Mouse (Mus musculus) lung, embryonic 16.5 days (tissue): ENCODE measurements around the gene Hist2h2be. TPM values are rescaled to one million over a fixed set of nuclear protein-coding genes. Genes with fewer than 3 reads are reported as not detected.
A peak's percentile ranks its signal among the peaks of the same experiment; 100 is the strongest.
"Not testable (repeated sequence)": the region's sequence is repeated elsewhere in the genome, so short reads cannot be mapped to it uniquely, and the experiment has no call there.

Experiments used
- ATAC-seq: fragments of 200-750 bp; cut with Nextera tagmentation; 2 replicates; pipeline ENCODE4 v1.8.0; 2017; ENCODE audit warnings: low read depth, mild to moderate bottlenecking, moderate library complexity
- H3K27ac ChIP-seq: fragments of 300-500 bp; sonication (generic); 2 replicates; pipeline ENCODE4 v1.5.1; 2014; ENCODE audit warnings: mild to moderate bottlenecking, control low read depth, low read length
- H3K27me3 ChIP-seq: fragments of 300-500 bp; sonication (generic); 2 replicates; pipeline ENCODE4 v1.6.1; 2014; ENCODE audit warnings: low read depth, low read length, mixed read lengths; ENCODE audit not compliant: control insufficient read depth, insufficient read depth
- H3K36me3 ChIP-seq: fragments of 300-500 bp; sonication (generic); 2 replicates; pipeline ENCODE4 v1.6.1; 2014; ENCODE audit warnings: low read length; ENCODE audit not compliant: control insufficient read depth, insufficient read depth
- H3K4me1 ChIP-seq: fragments of 300-500 bp; sonication (generic); replicated peaks from 2 replicates; pipeline ENCODE4 v1.6.1; 2014; ENCODE audit warnings: low read length, mixed read lengths; ENCODE audit not compliant: control insufficient read depth, insufficient read depth
- H3K4me2 ChIP-seq: fragments of 300-500 bp; sonication (generic); 2 replicates; pipeline ENCODE4 v1.6.1; 2014; ENCODE audit warnings: low read depth, low read length, control low read depth
- H3K4me3 ChIP-seq: fragments of 300-500 bp; sonication (generic); 2 replicates; pipeline ENCODE4 v1.5.1; 2014; ENCODE audit warnings: mild to moderate bottlenecking, low read length, control low read depth
- H3K9ac ChIP-seq: fragments of 300-500 bp; sonication (generic); 2 replicates; pipeline ENCODE4 v1.6.1; 2014; ENCODE audit warnings: low read length, control low read depth
- H3K9me3 ChIP-seq: fragments of 300-500 bp; sonication (generic); 2 replicates; pipeline ENCODE4 v1.6.1; 2016; ENCODE audit warnings: low read length; ENCODE audit not compliant: control insufficient read depth
- WGBS: fragments of 180-500 bp; shearing (Covaris S2); extraction: QIAGEN DNeasy Blood & Tissue Kit; methylation state at CpG from one replicate; pipeline ENCODE4 v1.1.7; 2014; 5-methylcytosine and 5-hydroxymethylcytosine counted together
- polyA plus RNA-seq: library from polyadenylated mRNA; unstranded; fragments of >200 nt; fragmentation: Nextera tagmentation; extraction: Ambion mirVana; gene quantifications from 2 replicates; pipeline ENCODE4 v1.2.1, GENCODE M21; 2015

The Hist2h2be gene
- polyA plus RNA-seq, 1 experiment from 2014 or later, result 8.8 TPM

DNA sequence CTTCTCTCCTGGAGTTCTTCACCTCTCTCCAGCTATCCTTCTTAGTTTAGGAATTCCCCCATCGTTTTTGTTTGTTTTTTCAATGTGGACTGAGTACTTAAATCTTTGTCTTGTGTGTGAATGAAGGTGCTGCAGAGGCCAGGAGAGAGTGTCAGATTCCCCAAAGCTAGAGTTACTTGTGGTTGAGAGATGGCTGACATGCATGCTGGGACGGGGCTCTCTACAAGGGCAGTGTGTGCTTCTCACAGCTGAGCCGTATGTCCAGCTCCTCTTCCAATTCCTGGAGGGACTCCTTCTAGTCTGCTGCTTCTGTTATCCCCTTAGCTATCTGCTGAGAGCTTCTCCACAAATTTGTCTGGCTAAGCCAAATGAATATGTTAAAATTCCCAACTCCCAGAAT, 14.9 kb downstream of the Hist2h2be start:
- ATAC-seq, result no peak
- Histone ChIP-seq H3K9me3 (no peaks in the 10 kb centered on the region), H3K4me1 (peaks cover 20% of the 10 kb centered on the region), H3K27me3 (no peaks in the 10 kb centered on the region), H3K36me3 (no peaks in the 10 kb centered on the region), H3K4me3 (no peak overlapping the region), H3K4me2 (no peak overlapping the region), H3K27ac (no peak overlapping the region), H3K9ac (no peak overlapping the region)
- WGBS, result 26% methylated on average over 3 of the region's 3 CpGs

DNA sequence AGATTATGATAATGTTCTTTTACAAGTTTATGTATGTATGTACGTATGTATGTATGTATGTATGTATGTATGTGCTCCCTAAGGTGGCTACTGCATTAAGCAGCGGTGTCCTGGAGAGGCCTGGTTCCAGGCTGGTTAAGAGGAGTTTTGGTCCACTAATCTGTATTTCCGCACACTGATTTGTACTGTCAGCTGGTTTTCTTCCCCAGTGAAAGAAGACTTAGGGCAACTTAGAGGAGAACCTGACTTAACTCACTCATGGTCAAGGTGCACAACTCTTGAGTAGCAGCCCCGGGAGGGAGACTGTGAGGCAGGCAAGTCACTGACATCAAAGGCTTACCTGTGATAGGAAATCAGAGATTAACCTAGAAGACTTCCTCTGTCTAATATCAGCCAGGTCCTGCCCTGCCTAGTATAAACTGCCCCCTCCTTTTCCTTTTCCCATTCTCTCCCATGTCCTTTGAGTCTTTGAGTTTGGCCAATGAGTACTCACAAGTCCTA, 16.0 kb downstream of the Hist2h2be start:
- Histone ChIP-seq H3K36me3 (no peaks in the 10 kb centered on the region), H3K4me3 (peak overlapping the region; percentile 62), H3K4me2 (peak overlapping the region; percentile 68), H3K27me3 (no peaks in the 10 kb centered on the region), H3K9me3 (no peaks in the 10 kb centered on the region), H3K27ac (peak overlapping the region; percentile 84), H3K4me1 (peaks cover 23% of the 10 kb centered on the region), H3K9ac (peak overlapping the region; percentile 75)
- no peak for ATAC-seq
- WGBS, result 65% methylated on average over 4 of the region's 4 CpGs

DNA sequence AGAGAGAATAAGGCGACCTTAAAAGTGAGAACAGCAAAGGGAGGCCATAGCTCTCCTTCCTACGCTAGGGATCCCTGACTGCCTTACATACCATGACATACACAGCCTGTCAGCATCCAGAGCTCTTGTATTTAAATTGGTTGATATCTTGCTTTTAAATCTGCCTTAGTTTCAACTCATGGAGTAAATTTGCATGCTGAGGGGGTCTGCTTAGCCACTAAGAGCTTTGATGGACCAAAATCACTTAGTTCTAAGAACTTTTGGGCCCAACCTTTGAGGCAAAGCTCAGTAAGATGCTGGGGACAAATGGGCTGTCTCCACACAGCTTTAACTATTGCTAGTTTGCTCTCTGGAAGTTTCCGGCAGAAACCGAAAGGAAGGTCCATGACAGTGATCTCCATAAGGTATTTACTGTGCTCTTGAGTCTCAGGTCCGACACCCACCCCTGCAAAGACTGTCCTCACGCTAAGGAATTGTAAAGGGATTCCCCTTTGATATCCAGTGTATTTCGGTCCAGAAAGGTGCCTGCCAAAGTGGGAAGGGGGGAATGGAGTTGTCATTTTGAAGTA, 16.5 kb downstream of the Hist2h2be start:
- Histone ChIP-seq H3K36me3 (no peaks in the 10 kb centered on the region), H3K9ac (peak overlapping the region; percentile 75), H3K4me1 (peaks cover 23% of the 10 kb centered on the region), H3K27me3 (no peaks in the 10 kb centered on the region), H3K4me3 (peak overlapping the region; percentile 62), H3K4me2 (peak overlapping the region; percentile 68), H3K27ac (peak overlapping the region; percentile 84), H3K9me3 (no peaks in the 10 kb centered on the region)
- no peak for ATAC-seq
- 5% methylated on average over 7 of the region's 7 CpGs for WGBS

DNA sequence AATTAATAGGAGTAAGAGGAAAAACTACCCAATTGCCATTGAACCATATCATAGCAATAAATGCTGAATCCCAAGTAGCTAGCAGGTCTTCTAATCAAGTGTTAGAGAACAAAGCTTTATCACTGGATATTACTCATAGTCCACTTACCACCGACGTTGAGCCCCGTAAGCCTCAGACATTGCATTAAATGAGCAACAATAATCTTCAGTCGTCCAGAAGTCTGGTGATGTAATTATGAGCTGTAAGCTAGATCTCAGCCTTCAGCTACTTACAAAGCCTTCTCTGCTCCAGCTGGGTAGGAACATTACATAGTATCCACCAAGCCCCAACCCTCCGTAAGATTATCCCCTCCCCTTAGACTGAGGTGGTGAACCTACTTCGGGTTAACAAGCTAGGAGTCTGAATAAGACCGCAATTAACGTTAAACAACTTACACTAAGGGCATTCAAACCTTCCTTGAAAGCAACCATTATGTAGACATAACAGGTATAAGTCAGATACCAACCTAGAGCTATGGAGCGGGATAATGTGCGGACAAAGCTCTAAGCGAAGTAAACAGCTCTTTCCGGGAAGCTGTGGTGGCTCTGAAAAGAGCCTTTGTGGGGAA, 17.1 kb downstream of the Hist2h2be start:
- Histone ChIP-seq H3K27me3 (no peaks in the 10 kb centered on the region), H3K4me1 (peaks cover 23% of the 10 kb centered on the region), H3K4me2 (peak overlapping the region; percentile 68), H3K36me3 (no peaks in the 10 kb centered on the region), H3K27ac (peak overlapping the region; percentile 84), H3K9me3 (no peaks in the 10 kb centered on the region), H3K4me3 (peak overlapping the region; percentile 62), H3K9ac (peak overlapping the region; percentile 75)
- ATAC-seq, result no peak
- under 1% methylated on average over 12 of the region's 12 CpGs for WGBS

DNA sequence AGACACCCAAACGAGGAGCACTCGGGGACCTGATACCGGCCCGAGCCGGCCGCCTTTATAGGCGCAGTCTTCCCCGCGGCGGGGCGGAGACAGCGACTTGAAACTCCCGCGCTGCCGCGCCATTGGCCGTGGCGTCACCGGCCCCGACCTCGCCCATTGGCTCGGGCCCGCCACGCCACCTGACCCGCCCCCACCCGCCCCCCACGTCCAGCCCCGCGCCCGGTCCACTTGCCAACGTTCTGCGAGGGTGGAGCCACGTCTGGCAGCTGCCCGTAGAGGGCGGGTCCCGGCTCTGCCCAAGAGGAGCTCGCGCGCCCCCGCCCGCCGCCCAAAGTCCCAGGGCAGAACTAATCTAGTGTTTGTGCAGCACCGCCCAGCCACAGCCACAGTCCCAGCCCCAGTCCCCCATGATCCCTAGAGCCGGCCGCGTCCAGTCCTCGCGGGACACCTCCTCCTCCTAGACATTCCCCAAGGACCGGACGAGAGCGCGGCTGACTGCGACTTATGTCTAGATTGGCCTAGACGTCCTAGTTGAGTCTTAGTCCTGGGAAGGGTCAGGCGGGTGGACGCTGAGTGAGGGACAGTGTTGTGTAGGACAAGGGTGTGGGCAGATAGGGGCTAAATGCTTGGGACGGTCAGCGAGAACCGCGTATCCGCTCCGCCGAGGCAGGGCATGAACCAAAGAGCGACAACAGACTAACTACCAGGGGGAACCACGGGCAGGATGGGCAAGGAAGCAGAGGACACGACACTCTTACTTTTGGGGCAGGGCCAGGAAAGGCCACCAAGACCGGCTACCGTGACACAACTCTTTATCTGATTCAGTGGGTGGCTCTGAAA, 18.3 kb downstream of the Hist2h2be start, which contains the start of gene Hist2h3c2:
Gene Hist2h3c2 (minus strand): TSS at position 174 of the 840 bp plus-strand sequence.
- Histone ChIP-seq H3K4me2 (peak within 1 kb of the TSS; percentile 68), H3K9ac (peak within 1 kb of the TSS; percentile 75), H3K4me3 (peak within 1 kb of the TSS; percentile 62), H3K27ac (peak within 1 kb of the TSS; percentile 84), H3K4me1 (peaks cover 27% of the 10 kb centered on the region)
- not testable (repeated sequence) for H3K36me3 ChIP-seq, H3K9me3 ChIP-seq, H3K27me3 ChIP-seq
- ATAC-seq, result peak; percentile 93
- WGBS, result under 1% methylated on average over 11 of the region's 68 CpGs

DNA sequence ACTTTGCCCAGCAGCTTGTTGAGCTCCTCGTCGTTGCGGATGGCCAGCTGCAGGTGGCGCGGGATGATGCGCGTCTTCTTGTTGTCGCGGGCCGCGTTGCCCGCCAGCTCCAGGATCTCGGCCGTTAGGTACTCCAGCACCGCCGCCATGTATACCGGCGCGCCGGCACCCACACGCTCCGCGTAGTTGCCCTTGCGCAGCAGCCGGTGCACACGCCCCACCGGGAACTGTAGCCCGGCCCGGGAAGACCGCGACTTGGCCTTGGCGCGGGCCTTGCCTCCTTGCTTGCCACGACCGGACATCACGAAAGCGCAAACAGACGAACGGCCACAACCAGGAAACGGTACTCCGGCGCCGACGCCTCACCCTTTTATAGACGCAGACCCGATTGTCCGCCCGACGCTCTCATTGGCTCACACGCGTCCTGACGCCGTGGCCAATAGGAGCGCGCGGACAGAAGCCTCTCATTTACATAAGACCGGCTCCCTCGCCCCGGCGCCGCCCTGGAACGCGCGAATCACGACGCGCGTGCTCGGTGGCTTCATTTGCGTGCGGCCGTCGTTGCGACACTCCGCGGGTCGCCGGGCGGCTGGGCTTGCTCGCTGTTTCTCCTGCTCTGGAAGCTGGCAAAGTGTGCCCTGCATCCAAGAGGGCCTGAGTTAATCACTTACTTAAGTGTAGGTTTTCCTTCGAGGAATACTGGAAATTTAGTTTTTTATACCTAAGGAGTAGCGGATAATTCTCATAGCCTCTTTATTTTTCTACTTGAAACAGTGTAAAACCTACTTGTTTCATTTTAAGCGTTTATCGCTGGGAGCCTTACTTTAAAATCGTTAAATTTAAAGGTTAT, 19.3 kb downstream of the Hist2h2be start, which contains the start of gene Hist2h2aa2:
Gene Hist2h2aa2 (minus strand): TSS at position 328 of the 850 bp plus-strand sequence.
- Histone ChIP-seq H3K4me1 (peaks cover 30% of the 10 kb centered on the region), H3K4me2 (peak within 1 kb of the TSS; percentile 46), H3K4me3 (peak within 1 kb of the TSS; percentile 41), H3K9ac (peak within 1 kb of the TSS; percentile 60), H3K27ac (peak within 1 kb of the TSS; percentile 88)
- H3K27me3 ChIP-seq, H3K36me3 ChIP-seq, H3K9me3 ChIP-seq: not testable (repeated sequence)
- peak; percentile 85 for ATAC-seq
- WGBS, result 3% methylated on average over 24 of the region's 85 CpGs

DNA sequence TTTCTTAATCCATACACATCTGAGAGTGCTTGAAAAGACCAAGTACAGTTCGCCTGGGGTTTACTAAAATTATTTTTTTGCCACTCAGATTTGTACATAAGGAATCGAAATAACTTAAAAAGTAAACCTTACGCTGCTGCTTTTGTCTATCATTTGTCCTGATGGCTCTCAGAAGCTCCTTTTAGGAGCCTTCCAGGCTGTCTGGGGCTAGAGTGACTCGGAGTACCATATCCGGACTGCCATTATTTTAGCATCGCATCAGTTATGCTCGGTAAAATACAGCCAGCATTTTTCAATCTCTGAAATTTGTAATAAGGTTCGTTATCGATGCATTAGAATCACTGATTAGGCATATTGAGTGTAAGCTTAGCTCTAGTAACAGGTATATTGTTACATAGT, 19.9 kb downstream of the Hist2h2be start:
- ATAC-seq, result no peak
- peak overlapping the region; percentile 88 for H3K27ac ChIP-seq
- peak overlapping the region; percentile 13; the same call in 1 of the 2 replicates for H3K4me3 ChIP-seq
- H3K9ac ChIP-seq, result peak overlapping the region; percentile 60
- no peaks in the 10 kb centered on the region for H3K36me3 ChIP-seq
- H3K27me3 ChIP-seq, result no peaks in the 10 kb centered on the region
- H3K4me2 ChIP-seq, result peak overlapping the region; percentile 43
- peaks cover 30% of the 10 kb centered on the region for H3K4me1 ChIP-seq
- 70% methylated on average over 9 of the region's 9 CpGs for WGBS
- no peaks in the 10 kb centered on the region for H3K9me3 ChIP-seq

DNA sequence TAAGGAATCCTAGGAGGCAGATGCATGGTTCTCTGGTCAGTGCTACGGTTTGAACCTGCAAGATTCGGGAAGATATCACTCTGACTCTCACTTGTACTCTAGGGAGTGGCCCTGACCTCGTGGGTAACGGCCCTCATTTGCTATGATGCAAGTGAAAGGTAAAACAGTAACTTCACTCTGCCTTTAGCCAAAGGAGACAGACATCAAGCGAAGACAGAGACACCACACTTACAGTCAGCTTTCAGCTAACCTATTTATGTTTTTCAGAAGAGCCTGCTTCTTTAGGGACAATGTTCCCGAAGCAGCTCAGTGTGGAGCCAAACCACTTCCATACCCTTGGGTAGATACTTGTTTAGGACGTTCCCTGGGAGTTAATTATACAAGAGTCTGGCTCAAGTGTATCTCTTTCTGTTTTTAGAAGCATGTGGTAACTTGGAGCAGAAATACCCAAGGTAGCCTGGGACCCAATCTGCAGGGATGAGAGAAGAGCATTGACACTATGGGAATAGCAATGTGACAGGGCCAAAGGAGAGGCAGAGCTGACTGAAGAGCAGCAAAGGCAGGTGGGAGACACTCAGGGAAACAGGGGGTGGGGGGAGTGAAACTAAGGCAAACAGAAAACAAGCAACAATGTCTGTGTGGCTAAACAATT, 23.1 kb downstream of the Hist2h2be start:
- no peak for ATAC-seq
- no peaks in the 10 kb centered on the region for H3K27me3 ChIP-seq
- peak overlapping the region; percentile 99 for H3K27ac ChIP-seq
- peak overlapping the region; percentile 87 for H3K9ac ChIP-seq
- peaks cover 26% of the 10 kb centered on the region for H3K4me1 ChIP-seq
- no peaks in the 10 kb centered on the region for H3K9me3 ChIP-seq
- H3K4me2 ChIP-seq, result peak overlapping the region; percentile 67
- H3K36me3 ChIP-seq, result no peaks in the 10 kb centered on the region
- whole genome bisulfite sequencing, result 77% methylated on average over 7 of the region's 7 CpGs
- peak overlapping the region; percentile 58 for H3K4me3 ChIP-seq
